Mouse (Mus musculus) adrenal gland, postnatal 10 days (tissue): Measurements from ENCODE around the gene Mfsd4b1. TPM values are rescaled to one million over a fixed set of nuclear protein-coding genes. Genes with fewer than 3 reads are reported as not detected.
A peak's percentile ranks its signal among the peaks of the same experiment; 100 is the strongest.

Experiments
- DNase-seq: peaks from one replicate; pipeline ENCODE4 v3.0.0; 2021; ENCODE audit warnings: mixed read lengths
- total RNA-seq, 2 experiments: library from RNA; stranded (reverse); gene quantifications; 2 replicates each; pipeline ENCODE4 v1.2.3; 2021

The Mfsd4b1 gene
- total RNA-seq, 2 experiments from 2014 or later = 6.4 to 7.4 TPM

GRCm38 (mm10) chr10:39959761-39960440 is 65.2 kb downstream of the Mfsd4b1 start, which contains the start of gene Mfsd4b3:
Mfsd4b3 (minus strand) TSS chr10:39960153.
- DNase-seq = peak; percentile 96

- no peak for DNase-seq
These were observed 66.8 kb downstream of the Mfsd4b1 start for GRCm38 (mm10) chr10:39958266-39958665.

- no peak for DNase-seq
These were observed 68.7 kb downstream of the Mfsd4b1 start for GRCm38 (mm10) chr10:39956340-39956878.

GRCm38 (mm10) chr10:39955163-39955562 is 69.9 kb downstream of the Mfsd4b1 start:
- DNase-seq = no peak

Other genes with a start within 250 kb of the Mfsd4b1 start
- gene Mfsd4b4, start 126.0 kb downstream of the Mfsd4b1 start, total RNA-seq = 1 to 10 TPM; 6.5 to 9.3 TPM
- under 1 TPM; 0.27 to 0.33 TPM for gene Mfsd4b2, start 98.3 kb downstream of the Mfsd4b1 start, total RNA-seq
- gene Mfsd4b3, start 65.1 kb downstream of the Mfsd4b1 start, total RNA-seq = 1 to 10 TPM; 4.5 to 6.2 TPM
- 1 to 10 TPM in 1 of 2 experiments, under 1 TPM in 1; 0.90 to 1.2 TPM for gene Mfsd4b5, start 38.6 kb downstream of the Mfsd4b1 start, total RNA-seq
- gene Slc16a10, start 117.0 kb upstream of the Mfsd4b1 start, total RNA-seq = 10 to 100 TPM; 17.0 to 18.4 TPM
- gene Rpf2, start 221.8 kb upstream of the Mfsd4b1 start, total RNA-seq = 10 to 100 TPM; 19.6 to 23.6 TPM
- 10 to 100 TPM; 29.6 to 30.7 TPM for gene Gtf3c6, start 232.8 kb upstream of the Mfsd4b1 start, total RNA-seq